Mouse (Mus musculus): ENCODE results near the gene Gstm6. TPM values are rescaled to one million over a fixed set of nuclear protein-coding genes. Genes with fewer than 3 reads are reported as not detected.
"Not testable (repeated sequence)": the region's sequence is repeated elsewhere in the genome, so short reads cannot be mapped to it uniquely, and the experiment has no call there.

The Gstm6 gene
- polyA plus RNA-seq (2015; fragmentation: Nextera tagmentation; extraction: Ambion mirVana) = 7.7 and 8.5 TPM in 2 replicates

DNA sequence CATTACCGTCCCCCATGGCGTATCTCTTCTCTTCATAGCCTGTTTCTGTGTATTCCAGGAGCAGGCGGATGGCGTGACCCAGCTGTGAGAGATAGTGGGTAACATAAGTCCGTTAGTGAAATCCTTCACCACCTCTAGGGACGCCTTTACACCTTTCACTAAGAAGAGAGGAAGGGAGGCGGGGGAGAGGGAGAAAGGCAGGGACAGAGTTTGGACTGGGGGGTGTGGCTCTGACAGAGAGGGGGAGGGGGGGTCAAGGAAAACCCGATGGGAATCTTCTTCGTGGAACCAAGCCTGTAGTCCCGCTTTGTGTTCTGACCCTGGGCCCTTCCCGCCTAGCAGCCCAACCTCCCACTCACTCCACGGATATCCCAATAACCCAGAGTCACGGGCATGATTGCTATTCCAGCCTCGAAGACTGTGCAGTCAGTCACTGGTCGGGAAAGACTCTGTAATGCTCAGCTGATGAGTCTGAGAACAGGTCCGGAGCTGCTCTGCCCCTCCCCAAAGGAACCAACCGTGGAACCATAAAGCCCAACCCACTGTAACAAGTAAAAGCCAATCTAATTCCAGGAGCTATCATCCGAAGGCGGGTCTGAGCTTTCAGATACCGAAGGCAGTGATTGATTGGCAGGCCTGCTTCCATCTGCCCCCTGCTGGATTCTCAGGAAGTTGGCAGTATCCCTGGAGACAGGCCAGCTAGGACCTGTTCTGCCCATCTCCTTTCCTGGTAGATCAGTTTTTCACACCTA is at the start of gene Gstm6:
Gstm6 (minus strand) TSS at position 511 of the 752 bp plus-strand sequence.
- Histone ChIP-seq H3K27ac (0 out of 2 replicates have a peak within 1 kb of the TSS, but pooled peaks have one; percentile 8), H3K9ac (no peak within 1 kb of the TSS), H3K4me1 (replicated peaks) (peaks cover 32% of the 10 kb centered on the region), H3K27me3 (no peaks in the 10 kb centered on the region), H3K9me3 (no peaks in the 10 kb centered on the region), H3K4me2 (peak within 1 kb of the TSS; percentile 48), H3K36me3 (no peaks in the 10 kb centered on the region), H3K4me3 (peak within 1 kb of the TSS; percentile 27)
- ATAC-seq (ENCODE audit: low FRiP score) = peak; percentile 78
- WGBS = 21% methylated on average over 20 of the region's 20 CpGs

DNA sequence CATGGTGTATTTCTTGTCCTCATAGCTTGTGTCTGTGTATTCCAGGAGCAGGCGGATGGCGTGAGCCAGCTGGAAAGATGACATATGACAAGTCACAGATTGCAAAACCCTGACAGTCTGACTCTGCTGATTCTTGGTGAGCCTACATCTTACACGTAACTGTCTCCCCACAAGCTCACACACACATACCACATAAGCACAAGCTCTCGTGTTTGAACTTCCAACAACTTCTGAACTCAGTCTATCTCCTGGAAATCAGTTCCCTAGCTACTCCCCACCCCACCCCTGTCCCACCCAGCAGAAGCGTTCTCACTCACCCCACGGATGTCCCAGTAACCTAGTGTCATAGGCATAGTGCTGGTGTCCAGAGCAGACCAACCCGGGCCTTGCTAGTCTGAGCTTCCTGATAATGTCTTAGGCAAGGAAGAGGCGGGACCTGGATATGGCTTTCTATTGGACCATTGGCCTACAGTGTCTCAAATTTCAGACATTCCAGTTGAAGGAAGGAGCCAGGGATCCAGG is 42.6 kb upstream of the Gstm6 start, which contains the start of gene Gstm2:
Gstm2 (minus strand) TSS at position 413 of the 522 bp plus-strand sequence.
- no peak for ATAC-seq (ENCODE audit: low FRiP score)
- no peak within 1 kb of the TSS for H3K9ac ChIP-seq
- H3K36me3 ChIP-seq = no peaks in the 10 kb centered on the region
- H3K9me3 ChIP-seq = no peaks in the 10 kb centered on the region
- H3K4me3 ChIP-seq = no peak within 1 kb of the TSS
- H3K4me2 ChIP-seq = no peak within 1 kb of the TSS
- 65% methylated on average over 8 of the region's 8 CpGs for WGBS
- no peaks in the 10 kb centered on the region for H3K27me3 ChIP-seq
- no peaks in the 10 kb centered on the region; the same call in 1 of the 2 replicates for H3K4me1 ChIP-seq (replicated peaks)
- no peak within 1 kb of the TSS for H3K27ac ChIP-seq

DNA sequence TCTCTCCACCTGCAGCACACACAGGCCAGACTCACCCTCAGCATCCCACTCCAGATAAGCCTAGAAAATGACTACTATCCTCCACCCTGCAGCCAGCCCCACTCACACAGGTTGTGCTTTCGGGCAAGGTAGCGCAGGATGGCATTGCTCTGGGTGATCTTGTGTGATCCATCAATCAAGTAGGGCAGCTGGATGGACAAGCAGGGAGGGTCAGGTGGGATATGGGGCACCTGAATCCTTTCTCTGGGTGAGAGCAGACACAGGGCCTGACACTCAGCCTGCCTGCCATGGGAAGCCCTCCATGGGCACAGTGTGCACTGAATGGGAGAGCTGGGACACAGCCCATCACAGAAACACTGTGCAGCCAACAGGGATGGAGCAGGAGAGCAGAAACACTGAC is 41.6 kb upstream of the Gstm6 start:
- H3K36me3 ChIP-seq; H3K9me3 ChIP-seq; H3K4me3 ChIP-seq; H3K27ac ChIP-seq; H3K4me1 ChIP-seq (replicated peaks); H3K9ac ChIP-seq; H3K27me3 ChIP-seq; ATAC-seq (ENCODE audit: low FRiP score); H3K4me2 ChIP-seq: not testable (repeated sequence)
- 94% methylated on average over 2 of the region's 2 CpGs for WGBS

- H3K27me3 ChIP-seq = no peaks in the 10 kb centered on the region
- no peak for ATAC-seq (ENCODE audit: low FRiP score)
- H3K4me1 ChIP-seq (replicated peaks) = no peaks in the 10 kb centered on the region; the same call in 1 of the 2 replicates
- WGBS = 87% methylated on average over 5 of the region's 5 CpGs
- H3K4me3 ChIP-seq = no peak overlapping the region
- H3K9ac ChIP-seq = no peak overlapping the region
- H3K9me3 ChIP-seq = no peaks in the 10 kb centered on the region
- no peak overlapping the region for H3K4me2 ChIP-seq
- H3K27ac ChIP-seq = no peak overlapping the region
- H3K36me3 ChIP-seq = no peaks in the 10 kb centered on the region
Measured at GRCm38 (mm10) chr3:107984471-107984870, 40.9 kb upstream of the Gstm6 start.

DNA sequence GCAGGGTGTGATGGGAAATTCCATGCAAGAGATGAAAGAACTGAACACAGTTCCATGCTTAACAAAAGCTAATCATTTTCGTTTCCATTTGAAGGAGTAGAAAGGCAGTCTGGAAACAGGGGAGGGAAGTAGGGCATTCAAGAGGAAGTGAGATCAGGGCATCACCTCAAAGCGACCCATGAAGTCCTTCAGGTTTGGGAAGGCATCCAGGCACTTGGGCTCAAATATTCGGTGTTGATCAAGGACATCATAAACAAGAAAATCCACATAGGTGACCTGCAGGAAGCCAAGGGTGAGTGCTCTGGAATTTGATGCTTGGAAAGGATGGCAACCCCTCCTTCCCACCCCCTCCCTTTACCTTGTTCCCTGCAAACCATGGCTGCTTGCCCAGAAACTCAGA is 40.2 kb upstream of the Gstm6 start:
- no peak for ATAC-seq (ENCODE audit: low FRiP score)
- 79% methylated on average over 3 of the region's 3 CpGs for WGBS
- Histone ChIP-seq H3K4me2 (no peak overlapping the region), H3K4me3 (no peak overlapping the region), H3K27me3 (no peaks in the 10 kb centered on the region), H3K9me3 (no peaks in the 10 kb centered on the region), H3K4me1 (replicated peaks) (no peaks in the 10 kb centered on the region; the same call in 1 of the 2 replicates), H3K9ac (no peak overlapping the region), H3K36me3 (no peaks in the 10 kb centered on the region), H3K27ac (no peak overlapping the region)

GRCm38 (mm10) chr3:107982726-107983125 is 39.2 kb upstream of the Gstm6 start:
- no peak overlapping the region for H3K4me2 ChIP-seq
- ATAC-seq (ENCODE audit: low FRiP score) = no peak
- H3K27me3 ChIP-seq = no peaks in the 10 kb centered on the region
- H3K27ac ChIP-seq = no peak overlapping the region
- H3K9ac ChIP-seq = no peak overlapping the region
- 85% methylated on average over 6 of the region's 6 CpGs for WGBS
- H3K9me3 ChIP-seq = no peaks in the 10 kb centered on the region
- H3K4me1 ChIP-seq (replicated peaks) = no peaks in the 10 kb centered on the region; the same call in 1 of the 2 replicates
- no peaks in the 10 kb centered on the region for H3K36me3 ChIP-seq
- H3K4me3 ChIP-seq = no peak overlapping the region

GRCm38 (mm10) chr3:107981261-107981660 is 37.7 kb upstream of the Gstm6 start:
- Histone ChIP-seq H3K4me3 (no peak overlapping the region), H3K4me1 (replicated peaks) (no peaks in the 10 kb centered on the region), H3K9ac (no peak overlapping the region), H3K36me3 (no peaks in the 10 kb centered on the region), H3K4me2 (no peak overlapping the region), H3K9me3 (no peaks in the 10 kb centered on the region), H3K27me3 (no peaks in the 10 kb centered on the region), H3K27ac (no peak overlapping the region)
- ATAC-seq (ENCODE audit: low FRiP score) = no peak
- 62% methylated on average over 3 of the region's 3 CpGs for WGBS

- Histone ChIP-seq H3K27me3 (no peaks in the 10 kb centered on the region), H3K4me3 (no peak overlapping the region), H3K4me1 (replicated peaks) (no peaks in the 10 kb centered on the region), H3K9me3 (no peaks in the 10 kb centered on the region), H3K9ac (no peak overlapping the region), H3K27ac (no peak overlapping the region), H3K36me3 (no peaks in the 10 kb centered on the region), H3K4me2 (no peak overlapping the region)
- ATAC-seq (ENCODE audit: low FRiP score) = no peak
- WGBS = 87% methylated on average over 3 of the region's 3 CpGs
Measured at GRCm38 (mm10) chr3:107977691-107978090, 34.1 kb upstream of the Gstm6 start.

DNA sequence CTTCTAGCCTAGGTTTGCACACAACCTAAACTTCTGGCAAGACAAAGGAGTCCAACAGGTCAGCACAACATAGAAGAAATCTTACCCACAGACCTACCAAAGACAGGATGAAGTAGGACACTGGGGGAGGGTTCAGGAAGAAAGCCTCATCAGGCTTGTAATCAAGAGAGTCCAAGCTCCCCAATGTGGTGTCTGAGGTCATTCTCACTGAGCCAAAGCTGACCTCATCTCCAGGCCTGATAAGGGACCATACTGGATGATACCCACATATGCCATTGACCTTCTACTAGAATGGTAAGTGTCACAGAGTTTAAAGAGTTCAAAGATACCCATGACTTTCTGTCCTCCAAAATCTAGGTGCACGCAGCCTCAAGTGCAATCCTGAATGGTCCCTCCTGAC is 30.7 kb upstream of the Gstm6 start:
- no peak for ATAC-seq (ENCODE audit: low FRiP score)
- Histone ChIP-seq H3K4me3 (no peak overlapping the region), H3K27me3 (no peaks in the 10 kb centered on the region), H3K9me3 (no peaks in the 10 kb centered on the region), H3K9ac (no peak overlapping the region), H3K4me1 (replicated peaks) (no peaks in the 10 kb centered on the region), H3K27ac (no peak overlapping the region), H3K36me3 (no peaks in the 10 kb centered on the region), H3K4me2 (no peak overlapping the region)
- 93% methylated on average over 1 of the region's 1 CpGs for WGBS

DNA sequence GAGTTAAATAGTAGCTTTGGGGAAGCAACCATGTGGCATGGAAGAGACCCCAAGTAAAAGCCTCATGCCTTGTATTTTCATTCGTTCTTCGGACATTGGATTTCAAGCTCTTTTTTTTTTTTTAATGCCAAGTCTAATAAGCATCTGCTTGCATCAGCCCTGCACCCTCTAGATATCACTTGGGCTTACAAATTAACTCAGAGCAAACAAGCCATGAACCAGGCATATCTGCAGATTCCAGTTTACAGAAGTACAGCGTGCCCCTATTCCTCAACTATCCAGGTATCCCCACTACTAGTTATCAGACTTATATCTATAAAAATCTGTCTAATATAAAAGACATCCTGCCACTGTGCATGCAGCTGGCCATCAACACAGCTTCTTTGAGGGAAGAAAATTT is 28.5 kb upstream of the Gstm6 start:
- Histone ChIP-seq H3K4me2 (no peak overlapping the region), H3K4me1 (replicated peaks) (no peaks in the 10 kb centered on the region), H3K9ac (no peak overlapping the region), H3K27ac (no peak overlapping the region), H3K4me3 (no peak overlapping the region), H3K27me3 (no peaks in the 10 kb centered on the region), H3K36me3 (no peaks in the 10 kb centered on the region), H3K9me3 (no peaks in the 10 kb centered on the region)
- ATAC-seq (ENCODE audit: low FRiP score) = no peak
- 94% methylated on average over 3 of the region's 3 CpGs for WGBS

DNA sequence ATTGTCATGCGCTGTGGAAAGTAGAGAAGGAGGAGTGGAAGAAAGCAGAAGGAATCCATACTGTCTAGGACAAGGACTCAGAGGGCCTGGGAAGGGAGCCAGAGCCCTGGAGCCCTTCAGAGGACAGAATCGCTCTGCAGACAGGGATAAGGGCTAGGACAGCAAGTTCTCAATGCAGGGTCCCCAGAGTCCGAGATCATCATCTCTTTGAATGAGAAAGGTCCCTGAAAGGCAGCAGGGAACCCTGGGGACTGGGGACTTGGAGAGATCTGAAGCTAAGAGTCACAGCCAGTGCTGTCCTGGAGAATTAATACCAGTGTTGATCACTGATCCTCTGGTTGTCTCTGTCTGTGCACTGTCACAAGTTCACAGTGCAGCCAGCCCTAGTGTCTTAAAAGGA is 27.6 kb upstream of the Gstm6 start:
- H3K4me3 ChIP-seq = not testable (repeated sequence)
- 59% methylated on average over 3 of the region's 3 CpGs for whole genome bisulfite sequencing

DNA sequence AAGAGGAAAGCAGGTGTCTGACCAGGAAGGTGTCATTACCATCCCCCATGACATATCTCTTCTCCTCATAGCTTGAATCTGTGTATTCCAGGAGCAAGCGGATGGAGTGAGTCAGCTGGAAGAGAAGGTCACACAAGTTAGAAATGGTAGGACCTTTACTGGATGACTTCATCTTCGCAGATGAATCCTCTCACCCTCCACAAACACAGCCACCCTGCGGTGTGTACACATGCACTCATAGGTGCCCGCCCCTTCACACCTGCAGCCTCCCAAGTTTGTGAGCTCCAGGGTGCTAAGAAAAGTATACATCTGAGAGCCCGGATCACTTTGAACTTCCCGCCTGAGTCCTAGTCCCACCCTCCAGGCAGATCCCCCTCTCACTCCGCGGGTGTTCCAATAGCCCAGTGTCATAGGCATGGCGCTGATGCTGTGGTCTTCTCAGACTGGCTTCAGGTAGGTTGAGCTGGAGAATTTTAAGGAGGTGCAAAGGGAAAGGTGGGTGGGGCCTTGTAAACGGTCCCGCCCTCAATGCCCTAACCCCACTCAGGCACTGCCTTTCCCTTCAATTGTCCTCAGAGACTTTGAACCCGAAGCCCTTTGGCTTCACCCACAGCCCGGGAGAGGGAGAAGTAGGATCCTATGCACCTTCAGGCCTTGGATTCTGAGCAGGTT is 25.3 kb upstream of the Gstm6 start, which contains the start of gene Gstm3:
Gstm3 (minus strand) TSS at position 560 of the 672 bp plus-strand sequence.
- Histone ChIP-seq H3K9ac (no peak within 1 kb of the TSS), H3K4me2 (no peak within 1 kb of the TSS), H3K4me1 (replicated peaks) (peaks cover 5% of the 10 kb centered on the region), H3K36me3 (no peaks in the 10 kb centered on the region), H3K9me3 (no peaks in the 10 kb centered on the region), H3K27ac (no peak within 1 kb of the TSS), H3K4me3 (no peak within 1 kb of the TSS), H3K27me3 (no peaks in the 10 kb centered on the region)
- 65% methylated on average over 13 of the region's 13 CpGs for WGBS
- ATAC-seq (ENCODE audit: low FRiP score) = no peak

More for the DNA sequence above, 27.6 kb upstream of the Gstm6 start:
- H3K9me3 ChIP-seq; H3K9ac ChIP-seq; H3K36me3 ChIP-seq; H3K4me1 ChIP-seq (replicated peaks); ATAC-seq (ENCODE audit: low FRiP score); H3K27ac ChIP-seq; H3K27me3 ChIP-seq; H3K4me2 ChIP-seq: not testable (repeated sequence)
